Mouse (Mus musculus) embryonic facial prominence, embryonic 10.5 days (tissue): ENCODE measurements around the gene Nmrk2. TPM values are rescaled to one million over a fixed set of nuclear protein-coding genes. Genes with fewer than 3 reads are reported as not detected.
"Not testable (repeated sequence)": the region's sequence is repeated elsewhere in the genome, so short reads cannot be mapped to it uniquely, and the experiment has no call there.

Experiments used
- DNase-seq: peaks from one replicate; pipeline ENCODE4 v3.0.0-alpha.2; 2017; ENCODE audit warnings: low spot score
- H3K27ac ChIP-seq: fragments of 300-500 bp; sonication (generic); replicated peaks from 2 replicates; pipeline ENCODE4 v1.5.1; 2016; ENCODE audit warnings: mild to moderate bottlenecking
- H3K27me3 ChIP-seq: fragments of 300-500 bp; sonication (generic); replicated peaks from 2 replicates; pipeline ENCODE4 v1.6.1; 2016; ENCODE audit warnings: low read depth, mild to moderate bottlenecking; ENCODE audit not compliant: poor library complexity, severe bottlenecking
- H3K36me3 ChIP-seq: fragments of 300-500 bp; sonication (generic); replicated peaks from 2 replicates; pipeline ENCODE4 v1.6.1; 2016; ENCODE audit warnings: mild to moderate bottlenecking, moderate library complexity
- H3K4me1 ChIP-seq: fragments of 300-500 bp; sonication (generic); 2 replicates; pipeline ENCODE4 v1.6.1; 2016
- H3K4me3 ChIP-seq: fragments of 300-500 bp; sonication (generic); 2 replicates; pipeline ENCODE4 v1.5.1; 2016; ENCODE audit warnings: mild to moderate bottlenecking, moderate library complexity
- H3K9me3 ChIP-seq: fragments of 300-500 bp; sonication (generic); 2 replicates; pipeline ENCODE4 v1.6.1; 2016; ENCODE audit warnings: mild to moderate bottlenecking
- WGBS: fragments of 180-500 bp; shearing (Covaris S2); methylation state at CpG from one replicate; pipeline ENCODE4 v1.1.7; 2016; 5-methylcytosine and 5-hydroxymethylcytosine counted together
- polyA plus RNA-seq: library from polyadenylated mRNA; unstranded; fragments of >200 nt; fragmentation: Nextera tagmentation; extraction: Ambion mirVana; gene quantifications from 2 replicates; pipeline ENCODE4 v1.2.1, GENCODE M21; 2016

The Nmrk2 gene
- polyA plus RNA-seq, 1 experiment from 2014 or later = not detected

- 91% methylated on average over 11 of the region's 11 CpGs for WGBS
- Histone ChIP-seq H3K4me3 (peak overlapping the region; percentile 76; the same call in 1 of the 2 replicates), H3K27ac (no peak overlapping the region), H3K27me3 (no peaks in the 10 kb centered on the region), H3K4me1 (peaks cover 74% of the 10 kb centered on the region), H3K9me3 (no peaks in the 10 kb centered on the region), H3K36me3 (peaks cover 58% of the 10 kb centered on the region)
- no peak for DNase-seq
Measured at GRCm38 (mm10) chr10:81178927-81179326, 22.9 kb downstream of the Nmrk2 start.

- peaks cover 57% of the 10 kb centered on the region for H3K36me3 ChIP-seq
- H3K9me3 ChIP-seq = no peaks in the 10 kb centered on the region
- H3K27me3 ChIP-seq = no peaks in the 10 kb centered on the region
- peaks cover 76% of the 10 kb centered on the region for H3K4me1 ChIP-seq
- 74% methylated on average over 14 of the region's 14 CpGs for WGBS
- no peak for DNase-seq
- H3K27ac ChIP-seq = peak overlapping the region; percentile 98
- peak overlapping the region; percentile 76 for H3K4me3 ChIP-seq
Measured at GRCm38 (mm10) chr10:81177958-81178712, 23.7 kb downstream of the Nmrk2 start.

GRCm38 (mm10) chr10:81177491-81177925 lies 24.3 kb downstream of the Nmrk2 start:
- DNase-seq = no peak
- Histone ChIP-seq H3K36me3 (peaks cover 56% of the 10 kb centered on the region), H3K9me3 (no peaks in the 10 kb centered on the region), H3K4me1 (peaks cover 80% of the 10 kb centered on the region), H3K27me3 (no peaks in the 10 kb centered on the region), H3K4me3 (peak overlapping the region; percentile 76), H3K27ac (peak overlapping the region; percentile 98)
- WGBS = 17% methylated on average over 16 of the region's 16 CpGs

- Histone ChIP-seq H3K27me3 (no peaks in the 10 kb centered on the region), H3K36me3 (peaks cover 47% of the 10 kb centered on the region), H3K27ac (peak within 1 kb of the TSS; percentile 98), H3K4me1 (peaks cover 76% of the 10 kb centered on the region), H3K4me3 (peak within 1 kb of the TSS; percentile 76), H3K9me3 (no peaks in the 10 kb centered on the region)
- peak; percentile 98 for DNase-seq
- under 1% methylated on average over 77 of the region's 77 CpGs for WGBS
Measured at GRCm38 (mm10) chr10:81176466-81177271, 25.2 kb downstream of the Nmrk2 start, which contains the start of gene Eef2. Gene Eef2 (plus strand): TSS chr10:81176631.

GRCm38 (mm10) chr10:81175936-81176465 lies 25.9 kb downstream of the Nmrk2 start:
- H3K27me3 ChIP-seq = no peaks in the 10 kb centered on the region
- WGBS = 10% methylated on average over 13 of the region's 13 CpGs
- H3K9me3 ChIP-seq = no peaks in the 10 kb centered on the region
- H3K4me3 ChIP-seq = peak overlapping the region; percentile 76
- peak overlapping the region; percentile 98 for H3K27ac ChIP-seq
- peaks cover 70% of the 10 kb centered on the region for H3K4me1 ChIP-seq
- no peak for DNase-seq
- peaks cover 41% of the 10 kb centered on the region for H3K36me3 ChIP-seq

- peak overlapping the region; percentile 98 for H3K27ac ChIP-seq
- 20% methylated on average over 4 of the region's 4 CpGs for WGBS
- not testable (repeated sequence) for H3K27me3 ChIP-seq, DNase-seq, H3K9me3 ChIP-seq
- H3K4me1 ChIP-seq = peaks cover 63% of the 10 kb centered on the region
- H3K4me3 ChIP-seq = peak overlapping the region; percentile 58
- peaks cover 34% of the 10 kb centered on the region for H3K36me3 ChIP-seq
Measured at GRCm38 (mm10) chr10:81175345-81175701, 26.5 kb downstream of the Nmrk2 start.

GRCm38 (mm10) chr10:81174617-81175344 lies 27.1 kb downstream of the Nmrk2 start:
- Histone ChIP-seq H3K4me1 (peaks cover 58% of the 10 kb centered on the region), H3K27ac (peak overlapping the region; percentile 98), H3K27me3 (no peaks in the 10 kb centered on the region), H3K4me3 (peak overlapping the region; percentile 58), H3K9me3 (no peaks in the 10 kb centered on the region), H3K36me3 (peaks cover 28% of the 10 kb centered on the region)
- 2% methylated on average over 29 of the region's 29 CpGs for whole genome bisulfite sequencing
- DNase-seq = peak; percentile 93

GRCm38 (mm10) chr10:81173132-81173531 lies 28.7 kb downstream of the Nmrk2 start:
- peak overlapping the region; percentile 98 for H3K27ac ChIP-seq
- peak overlapping the region; percentile 58 for H3K4me3 ChIP-seq
- DNase-seq = peak; percentile 91
- peaks cover 57% of the 10 kb centered on the region for H3K4me1 ChIP-seq
- H3K27me3 ChIP-seq = no peaks in the 10 kb centered on the region
- 4% methylated on average over 21 of the region's 21 CpGs for WGBS
- H3K9me3 ChIP-seq = no peaks in the 10 kb centered on the region
- peaks cover 12% of the 10 kb centered on the region for H3K36me3 ChIP-seq

GRCm38 (mm10) chr10:81169411-81169900 lies 32.4 kb downstream of the Nmrk2 start:
- Histone ChIP-seq H3K4me3 (peak overlapping the region; percentile 99; the same call in 1 of the 2 replicates), H3K4me1 (peaks cover 56% of the 10 kb centered on the region), H3K36me3 (peaks cover 15% of the 10 kb centered on the region)
- not testable (repeated sequence) for H3K27ac ChIP-seq, H3K9me3 ChIP-seq, DNase-seq, H3K27me3 ChIP-seq
- 44% methylated on average over 14 of the region's 14 CpGs for WGBS

GRCm38 (mm10) chr10:81168521-81169244 lies 33.2 kb downstream of the Nmrk2 start:
- DNase-seq = peak; percentile 87
- H3K4me3 ChIP-seq = peak overlapping the region; percentile 99
- peak overlapping the region; percentile 91 for H3K27ac ChIP-seq
- H3K36me3 ChIP-seq = peaks cover 22% of the 10 kb centered on the region
- no peaks in the 10 kb centered on the region for H3K27me3 ChIP-seq
- H3K9me3 ChIP-seq = no peaks in the 10 kb centered on the region
- 6% methylated on average over 29 of the region's 29 CpGs for WGBS
- peaks cover 49% of the 10 kb centered on the region for H3K4me1 ChIP-seq

GRCm38 (mm10) chr10:81168087-81168431 lies 33.8 kb downstream of the Nmrk2 start:
- 6% methylated on average over 5 of the region's 5 CpGs for WGBS
- peak overlapping the region; percentile 91 for H3K27ac ChIP-seq
- no peaks in the 10 kb centered on the region for H3K9me3 ChIP-seq
- H3K4me1 ChIP-seq = peaks cover 42% of the 10 kb centered on the region
- H3K27me3 ChIP-seq = no peaks in the 10 kb centered on the region
- DNase-seq = no peak
- peaks cover 29% of the 10 kb centered on the region for H3K36me3 ChIP-seq
- H3K4me3 ChIP-seq = peak overlapping the region; percentile 99
